Mouse (Mus musculus) inflammation-experienced regulatory T-cells, adult 6 months (primary cell): ENCODE measurements around the gene Ksr1. TPM values are rescaled to one million over a fixed set of nuclear protein-coding genes. Genes with fewer than 3 reads are reported as not detected.

Experiments
- ATAC-seq: one replicate; pipeline ENCODE4 v1.8.0; 2017
- polyA plus RNA-seq, 3 experiments: library from polyadenylated mRNA; unstranded; fragments of 100-300 nt; shearing (Covaris generic); gene quantifications; one replicate each; pipeline ENCODE4 v1.2.1; 2017

Gene Ksr1
- polyA plus RNA-seq, 3 experiments from 2014 or later, result 3.6 to 4.6 (median 3.9) TPM

GRCm38 (mm10) chr11:79145283-79146265, 633 bp downstream of the Ksr1 start:
- no peak for ATAC-seq

- no peak for ATAC-seq
These were observed 1.5 kb downstream of the Ksr1 start for GRCm38 (mm10) chr11:79144741-79145140.

- ATAC-seq, result no peak
These were observed 2.1 kb downstream of the Ksr1 start for GRCm38 (mm10) chr11:79144043-79144591.

DNA sequence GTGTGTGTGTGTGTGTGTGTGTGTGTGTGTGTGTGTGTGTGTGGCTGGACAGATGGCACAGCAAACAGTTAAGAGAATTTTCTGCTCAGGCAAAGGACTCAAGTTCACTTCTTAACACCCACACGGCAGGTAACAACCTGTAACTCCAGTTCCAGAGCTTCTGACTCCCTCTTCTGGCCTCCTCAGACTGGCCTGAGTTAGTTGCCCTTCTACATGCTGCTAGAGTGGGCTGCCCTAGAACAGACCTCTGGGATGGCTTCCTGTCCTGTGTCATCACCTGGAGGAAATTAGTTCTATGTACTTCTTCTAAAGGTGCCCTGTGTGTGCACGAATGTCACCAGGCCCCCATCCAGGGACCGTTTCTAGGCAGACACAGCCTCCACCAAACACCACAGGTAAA, 2.9 kb downstream of the Ksr1 start:
- no peak for ATAC-seq

DNA sequence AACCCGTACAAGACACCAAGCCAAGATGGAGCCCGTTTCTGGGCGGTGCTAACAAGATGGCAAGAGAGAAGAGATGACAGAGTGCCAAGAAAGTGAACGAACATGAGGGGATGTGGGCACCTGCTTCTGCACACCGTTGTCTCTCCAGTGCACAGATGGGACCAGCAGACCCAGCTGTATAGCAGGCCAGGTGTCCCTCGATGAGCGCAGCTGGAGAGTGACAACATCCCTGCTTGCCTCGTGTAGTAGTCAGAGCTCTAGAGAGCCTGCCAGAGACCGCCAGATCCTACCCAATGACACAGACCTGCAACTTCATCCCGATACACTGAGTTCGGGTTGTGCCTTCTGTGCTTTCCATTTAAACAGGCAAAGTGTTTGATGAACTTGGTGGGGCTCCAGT, 3.8 kb downstream of the Ksr1 start:
- ATAC-seq, result no peak

DNA sequence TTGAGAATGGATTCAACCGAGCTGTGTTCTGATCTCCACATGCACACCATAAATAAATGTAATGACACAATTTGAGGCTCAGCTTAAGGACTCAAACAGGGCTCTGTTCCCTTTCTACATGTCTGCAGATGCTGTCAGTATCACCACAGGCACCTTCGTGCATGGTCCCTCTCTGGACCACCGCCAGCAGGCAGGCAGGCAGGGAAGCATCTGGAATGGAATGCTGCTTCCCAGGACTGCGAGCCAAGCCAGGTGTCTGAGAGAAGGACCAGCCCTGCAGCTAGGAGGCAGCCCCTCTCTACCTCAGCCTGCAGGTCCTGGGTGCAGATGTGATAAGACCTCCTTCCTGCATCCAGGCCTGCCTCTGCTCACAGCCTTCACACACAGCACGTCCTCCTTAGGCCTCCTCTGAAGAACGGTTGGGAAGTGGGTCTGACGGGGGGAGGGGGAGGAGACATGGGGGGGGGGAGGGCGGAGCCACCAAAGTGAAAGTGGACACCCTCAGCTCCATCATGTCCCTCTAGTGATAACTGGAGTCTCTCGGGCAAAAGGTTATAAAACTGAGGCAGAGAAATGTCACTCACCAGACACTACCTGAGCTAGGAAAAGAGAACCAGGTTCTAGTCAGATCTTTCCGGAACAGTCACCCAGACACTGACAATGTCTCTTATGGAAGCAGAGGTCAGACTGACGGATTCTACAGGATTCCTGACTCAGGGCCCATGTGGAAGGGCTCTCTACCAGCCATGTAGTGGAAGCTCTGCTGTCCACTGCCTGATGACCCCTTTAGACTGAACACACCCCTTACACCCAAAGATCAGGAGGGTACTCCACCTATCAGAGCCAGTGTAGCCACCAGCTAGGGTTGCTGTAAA, 4.7 kb downstream of the Ksr1 start:
- no peak for ATAC-seq

DNA sequence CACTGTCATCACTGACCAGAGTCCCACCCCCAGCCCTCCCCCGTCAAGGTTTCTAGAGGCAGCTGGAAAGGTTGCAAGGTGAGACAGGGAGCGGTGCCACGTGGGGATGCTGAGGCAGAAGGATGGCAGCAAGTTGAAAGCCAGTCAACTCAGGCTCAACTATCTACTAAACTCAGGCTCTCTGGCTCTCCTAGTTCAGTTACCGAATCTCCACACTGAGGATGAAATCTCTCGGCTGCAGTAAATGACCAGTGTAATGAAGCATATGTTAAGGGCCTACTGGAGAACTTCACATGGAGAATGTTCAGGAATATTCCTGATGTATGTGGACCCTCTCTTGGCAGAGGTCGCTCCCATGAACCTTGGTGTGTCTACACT, 5.7 kb downstream of the Ksr1 start:
- ATAC-seq, result no peak

- ATAC-seq, result no peak
These were observed 6.2 kb downstream of the Ksr1 start for GRCm38 (mm10) chr11:79139878-79140510.

DNA sequence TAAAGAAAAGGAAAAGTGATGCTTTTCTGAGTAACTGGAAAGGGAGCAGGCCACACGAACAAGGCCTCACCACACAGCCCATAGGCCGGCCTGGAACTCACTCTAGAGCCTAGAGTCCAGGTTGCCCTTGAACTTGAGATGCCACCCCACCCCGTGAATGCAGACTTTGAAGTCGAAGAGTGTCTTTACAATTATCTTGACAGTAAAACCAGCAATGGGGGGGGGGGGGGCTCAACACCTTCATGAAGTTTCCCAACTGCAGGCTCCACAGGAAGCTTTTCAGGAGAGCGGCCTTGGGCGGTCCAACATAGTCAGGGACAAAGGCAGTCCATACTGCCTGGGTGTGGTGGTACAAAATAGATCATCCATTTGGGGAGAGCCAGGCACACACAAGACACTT, 7.6 kb downstream of the Ksr1 start:
- no peak for ATAC-seq

DNA sequence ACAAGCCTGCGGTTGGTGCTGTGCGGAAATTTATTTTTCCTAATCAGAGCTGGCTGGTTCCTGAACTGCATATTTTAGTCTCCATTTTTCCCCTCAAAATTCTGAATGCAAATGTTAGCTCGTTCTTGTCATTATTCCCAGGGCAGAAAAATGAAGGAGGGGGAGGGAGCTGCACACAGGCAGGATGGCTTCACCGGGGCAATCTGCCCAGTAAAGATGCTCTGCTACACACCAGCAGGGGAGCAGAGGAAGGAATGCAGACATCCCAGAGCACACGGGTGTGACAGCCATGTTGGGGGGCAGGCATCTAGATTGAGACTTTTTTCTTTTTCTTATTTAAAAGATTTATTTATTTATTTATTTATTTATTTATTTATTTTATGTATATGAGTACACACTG, 9.0 kb downstream of the Ksr1 start:
- ATAC-seq, result no peak

DNA sequence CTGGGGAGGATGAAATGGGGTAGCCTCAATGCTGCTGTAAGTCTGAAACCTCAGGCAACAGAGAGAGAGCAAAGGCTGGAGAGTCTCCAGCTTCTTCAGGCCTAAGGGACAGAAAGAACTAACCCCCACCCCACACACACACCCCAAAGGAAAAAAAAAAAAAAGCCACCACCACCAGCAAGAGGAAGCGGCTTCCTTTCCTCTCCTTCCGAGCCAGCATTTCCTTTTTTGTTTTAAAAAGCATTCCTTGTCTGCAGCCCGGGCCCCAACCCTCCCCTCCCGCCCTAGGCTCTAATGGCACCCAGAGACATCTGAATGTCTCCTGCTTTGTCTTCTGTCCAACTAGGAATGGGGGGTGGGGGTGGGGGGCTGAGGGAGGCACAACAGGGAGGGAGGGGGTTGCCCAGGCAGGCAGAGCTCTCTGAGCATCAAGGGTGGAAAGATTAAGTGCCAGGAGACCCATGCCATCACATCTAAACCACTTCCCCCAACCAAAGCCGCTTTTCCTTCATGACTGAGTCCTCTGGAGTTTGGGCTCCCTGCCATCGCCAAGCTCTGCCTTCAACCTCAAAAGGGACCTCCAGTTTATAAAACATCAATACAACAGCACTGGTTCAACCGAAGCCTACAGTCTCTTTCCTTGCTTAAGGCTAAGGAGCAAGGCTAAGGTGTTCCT, 10.4 kb downstream of the Ksr1 start:
- ATAC-seq, result no peak

DNA sequence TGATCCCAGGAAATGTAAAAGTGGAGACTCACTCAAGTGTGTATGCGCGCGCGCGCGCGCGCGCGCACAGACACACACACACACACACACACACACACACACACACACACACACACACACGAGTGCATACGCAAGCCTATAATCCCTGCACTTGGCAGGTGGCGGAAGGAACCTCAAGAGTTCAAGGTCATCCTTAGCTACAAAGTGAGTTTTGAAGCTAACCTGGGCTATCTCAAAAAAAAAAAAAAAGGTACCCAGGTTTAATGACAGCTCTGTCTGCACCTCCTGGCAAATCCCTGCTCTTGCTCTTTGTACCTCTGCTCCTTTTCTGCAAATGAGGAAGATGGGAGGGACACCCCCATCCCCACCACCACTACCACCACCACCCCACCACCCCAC, 11.1 kb downstream of the Ksr1 start:
- ATAC-seq, result no peak

DNA sequence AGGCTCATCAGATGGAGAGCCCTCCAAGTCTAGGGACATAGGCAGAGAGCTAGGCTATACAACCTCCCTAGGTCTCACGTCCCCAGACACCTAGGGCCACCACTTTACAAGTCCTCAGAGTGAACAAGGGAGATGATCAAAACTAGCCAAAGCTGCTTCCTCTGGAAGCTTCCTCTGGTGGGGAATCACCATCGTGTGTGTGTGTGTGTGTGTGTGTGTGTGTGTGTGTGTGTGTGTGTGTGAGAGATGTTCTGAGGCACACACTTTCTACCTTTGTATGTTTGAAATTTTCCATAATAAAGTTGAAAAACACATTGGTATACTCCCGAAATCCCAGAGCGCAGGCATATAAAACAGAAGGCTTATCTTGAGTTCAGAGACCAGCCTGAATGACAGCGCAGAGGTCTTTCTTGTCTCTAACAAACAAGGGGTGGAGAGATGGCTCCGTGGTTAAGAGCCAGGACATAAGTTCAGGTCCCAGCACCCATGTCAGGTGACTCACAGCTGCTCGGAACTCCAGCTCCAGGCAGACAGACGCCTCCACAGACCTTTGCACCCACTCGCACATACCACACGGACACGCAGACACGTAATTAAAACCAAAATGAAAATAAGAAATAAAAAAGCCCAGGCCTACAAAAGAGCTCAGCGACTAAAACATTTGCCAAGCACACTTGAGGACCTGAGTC, 11.6 kb downstream of the Ksr1 start:
- no peak for ATAC-seq

DNA sequence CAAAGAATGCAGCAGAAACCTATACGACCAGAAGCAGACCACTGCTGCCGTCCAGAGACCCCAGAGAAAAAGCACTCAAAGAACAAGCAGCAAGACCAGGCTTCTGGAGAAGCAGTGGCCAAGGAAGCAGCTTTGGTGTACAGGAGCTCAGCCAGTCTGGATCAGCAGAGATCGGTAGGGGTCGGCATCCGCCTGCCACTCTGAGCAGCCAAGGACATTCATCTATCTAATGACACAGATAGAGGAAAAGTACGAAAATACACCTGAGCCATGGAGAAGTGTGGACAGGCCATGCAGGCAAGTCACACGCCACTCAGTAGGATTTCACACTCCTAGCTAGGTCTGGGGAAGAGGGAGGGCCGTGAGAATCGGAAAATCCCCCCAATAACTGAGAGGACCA, 12.2 kb downstream of the Ksr1 start:
- ATAC-seq, result no peak

- ATAC-seq, result no peak
These were observed 13.2 kb downstream of the Ksr1 start for GRCm38 (mm10) chr11:79133051-79133450.

- peak; percentile 53 for ATAC-seq
These were observed 14.2 kb downstream of the Ksr1 start for GRCm38 (mm10) chr11:79131949-79132411.

- ATAC-seq, result peak; percentile 66
These were observed 16.5 kb downstream of the Ksr1 start for GRCm38 (mm10) chr11:79129388-79130356.

DNA sequence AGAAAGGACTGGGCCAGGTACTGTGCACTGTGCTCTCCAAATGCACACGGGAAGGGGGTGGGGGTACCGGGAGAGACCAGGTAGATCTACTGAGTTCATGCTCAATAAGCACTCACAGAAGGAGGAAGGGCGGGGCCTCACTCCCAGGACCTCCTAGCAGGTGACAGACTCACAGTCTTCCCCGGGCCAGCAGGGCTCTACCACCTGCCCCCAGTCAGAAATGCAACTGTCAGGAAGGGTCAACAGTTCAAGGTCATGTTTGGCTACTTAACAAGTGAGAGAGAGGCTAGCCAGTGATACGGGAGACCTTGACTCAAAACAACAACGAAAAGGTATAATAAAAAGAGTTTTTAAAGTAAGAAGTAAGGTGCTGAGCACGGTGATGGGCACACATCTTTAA, 18.0 kb downstream of the Ksr1 start:
- no peak for ATAC-seq

GRCm38 (mm10) chr11:79126963-79127362, 19.2 kb downstream of the Ksr1 start:
- ATAC-seq, result no peak

DNA sequence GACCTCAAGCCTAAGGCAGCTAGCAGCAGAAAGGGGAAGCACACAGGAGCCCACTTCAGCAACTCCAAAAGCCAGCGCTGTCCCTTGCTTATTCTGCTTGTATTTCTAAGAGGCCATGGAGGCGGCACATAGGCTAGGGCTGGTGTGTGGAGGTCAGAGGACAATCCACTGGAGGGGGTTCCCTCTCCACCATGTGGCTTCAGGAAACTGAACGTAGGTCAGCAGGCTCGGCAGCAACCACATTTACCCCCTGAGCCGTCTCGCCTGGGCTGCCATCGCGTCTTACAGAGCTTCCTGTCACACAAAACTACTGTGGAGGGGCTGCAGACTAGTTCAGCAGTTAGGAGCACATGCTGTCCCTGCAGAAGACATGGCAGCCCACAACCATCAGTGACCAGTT, 20.4 kb downstream of the Ksr1 start:
- no peak for ATAC-seq
